Mouse (Mus musculus) testis, postnatal 10 days (tissue): ENCODE data around the gene Prss43.

ENCODE experiments used
- DNase-seq: peaks from one replicate; pipeline ENCODE4 v3.0.0; 2021; ENCODE audit warnings: low spot score

Gene Prss43

GRCm38 (mm10) chr9:110840905-110841304, 14.4 kb downstream of the Prss43 start:
- DNase-seq: no peak

GRCm38 (mm10) chr9:110841438-110841837, 14.9 kb downstream of the Prss43 start:
- no peak for DNase-seq

GRCm38 (mm10) chr9:110844206-110844605, 17.7 kb downstream of the Prss43 start, which contains the start of gene Prss46:
Gene Prss46 (plus strand): TSS chr9:110844506.
- DNase-seq: no peak

- no peak for DNase-seq
Measured at GRCm38 (mm10) chr9:110849162-110849561, 22.7 kb downstream of the Prss43 start.

- no peak for DNase-seq
Measured at GRCm38 (mm10) chr9:110855903-110856302, 29.4 kb downstream of the Prss43 start.

- no peak for DNase-seq
Measured at GRCm38 (mm10) chr9:110856920-110857319, 30.4 kb downstream of the Prss43 start.

GRCm38 (mm10) chr9:110857781-110858472, 31.4 kb downstream of the Prss43 start, which contains the start of gene Prss50:
Gene Prss50 (plus strand): TSS chr9:110857967.
- peak; percentile 65 for DNase-seq

GRCm38 (mm10) chr9:110858523-110858922, 32.0 kb downstream of the Prss43 start:
- no peak for DNase-seq

GRCm38 (mm10) chr9:110858967-110859596, 32.6 kb downstream of the Prss43 start:
- no peak for DNase-seq

- DNase-seq: no peak
Measured at GRCm38 (mm10) chr9:110871030-110871429, 44.5 kb downstream of the Prss43 start.

- DNase-seq: peak; percentile 67
Measured at GRCm38 (mm10) chr9:110873681-110874659, 47.5 kb downstream of the Prss43 start.

GRCm38 (mm10) chr9:110874660-110875191, 48.2 kb downstream of the Prss43 start:
- DNase-seq: no peak

GRCm38 (mm10) chr9:110875288-110875695, 48.8 kb downstream of the Prss43 start:
- no peak for DNase-seq

GRCm38 (mm10) chr9:110877353-110877752, 50.9 kb downstream of the Prss43 start:
- DNase-seq: no peak

- DNase-seq: peak; percentile 83
Measured at GRCm38 (mm10) chr9:110877888-110878287, 51.4 kb downstream of the Prss43 start.

- DNase-seq: peak; percentile 71
Measured at GRCm38 (mm10) chr9:110879191-110879920, 52.9 kb downstream of the Prss43 start, which contains the start of gene Als2cl. Gene Als2cl (plus strand): TSS chr9:110879870.

- DNase-seq: peak; percentile 89
Measured at GRCm38 (mm10) chr9:110879998-110880561, 53.6 kb downstream of the Prss43 start, which contains the start of gene Tmie. Gene Tmie (minus strand): TSS chr9:110880113.

- DNase-seq: no peak
Measured at GRCm38 (mm10) chr9:110880772-110881171, 54.3 kb downstream of the Prss43 start.
